Mouse (Mus musculus): Measurements from ENCODE around the gene Uox. TPM values are rescaled to one million over a fixed set of nuclear protein-coding genes. Genes with fewer than 3 reads are reported as not detected.

The Uox gene
- polyA plus RNA-seq (2014; fragmentation: Nextera tagmentation; extraction: Ambion mirVana) = 0.11 TPM in 1 of 2 replicates, not detected in the other

GRCm38 (mm10) chr3:146570148-146570782 is at the start of gene Uox:
Gene Uox, plus strand, starts transcription at chr3:146570426.
- no peak within 1 kb of the TSS for H3K4me2 ChIP-seq
- H3K9ac ChIP-seq (ENCODE audit: low read length) = no peak within 1 kb of the TSS
- WGBS = 87% methylated on average over 10 of the region's 10 CpGs
- no peaks in the 10 kb centered on the region for H3K9me3 ChIP-seq (ENCODE audit: control insufficient read depth, low read length)
- DNase-seq (ENCODE audit: low spot score, missing footprints) (no peak), ATAC-seq (ENCODE audit: low FRiP score) (no peak)
- H3K27me3 ChIP-seq (ENCODE audit: control insufficient read depth, insufficient read depth, low read length) = no peaks in the 10 kb centered on the region
- H3K4me3 ChIP-seq (ENCODE audit: low read depth, low read length) = no peak within 1 kb of the TSS
- no peaks in the 10 kb centered on the region for H3K36me3 ChIP-seq (ENCODE audit: control insufficient read depth, insufficient read depth, low read length)
- no peaks in the 10 kb centered on the region for H3K4me1 ChIP-seq (ENCODE audit: control insufficient read depth, insufficient read depth, low read length)
- H3K27ac ChIP-seq (ENCODE audit: low read depth, low read length) = no peak within 1 kb of the TSS

DNA sequence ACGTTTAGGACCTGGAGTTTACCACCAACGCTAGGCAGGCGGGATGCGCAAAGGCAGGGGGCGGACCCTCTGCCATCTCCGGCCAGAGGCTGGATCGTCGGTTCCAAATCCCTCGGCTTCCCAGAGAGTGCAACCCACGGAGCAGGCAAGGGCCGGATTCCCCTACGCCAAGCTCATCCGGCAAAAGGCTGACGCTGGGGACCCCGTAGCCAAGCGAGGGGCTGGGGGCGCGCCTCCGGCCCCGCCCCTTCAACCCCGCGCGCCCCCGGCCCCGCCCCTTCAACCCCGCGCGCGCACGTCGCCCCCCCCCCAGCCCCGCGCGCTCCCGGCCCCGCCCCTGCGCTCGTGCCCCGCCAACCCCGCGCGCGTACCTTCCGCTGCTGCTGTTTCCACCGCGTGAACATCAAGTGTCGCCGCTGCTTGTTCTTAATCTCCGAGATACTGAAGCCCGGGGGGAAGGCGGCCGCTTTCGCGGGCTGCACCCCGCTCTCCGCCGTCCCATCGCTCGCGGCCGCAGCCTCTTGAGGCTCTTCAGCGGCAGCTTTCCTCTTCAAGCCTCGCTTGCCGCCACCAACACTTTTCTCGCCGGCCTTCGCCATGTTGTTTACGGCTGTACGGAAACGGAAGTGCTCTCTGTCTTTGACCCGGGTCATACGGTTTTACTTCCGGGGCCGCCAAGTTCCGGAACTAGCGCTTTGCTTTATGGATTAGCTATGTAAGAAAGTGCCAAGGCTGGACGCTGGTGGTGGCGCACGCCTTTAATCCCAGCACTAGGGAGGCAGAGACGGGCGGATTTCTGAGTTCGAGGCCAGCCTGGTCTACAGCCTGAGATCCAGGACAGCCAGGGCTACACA is 49.2 kb upstream of the Uox start, which contains the start of gene Rpf1:
Gene Rpf1, minus strand, starts transcription at position 632 of the 854 bp plus-strand sequence.
- Histone ChIP-seq H3K36me3 (ENCODE audit: control insufficient read depth, insufficient read depth, low read length) (peaks cover 6% of the 10 kb centered on the region; the same call in 1 of the 2 replicates), H3K27me3 (ENCODE audit: control insufficient read depth, insufficient read depth, low read length) (no peaks in the 10 kb centered on the region), H3K4me1 (ENCODE audit: control insufficient read depth, insufficient read depth, low read length) (peaks cover 2% of the 10 kb centered on the region; the same call in 1 of the 2 replicates), H3K9me3 (ENCODE audit: control insufficient read depth, low read length) (no peaks in the 10 kb centered on the region), H3K4me3 (ENCODE audit: low read depth, low read length) (peak within 1 kb of the TSS; percentile 79), H3K4me2 (peak within 1 kb of the TSS; percentile 67), H3K27ac (ENCODE audit: low read depth, low read length) (peak within 1 kb of the TSS; percentile 95), H3K9ac (ENCODE audit: low read length) (peak within 1 kb of the TSS; percentile 94)
- under 1% methylated on average over 61 of the region's 82 CpGs for WGBS
- DNase-seq (ENCODE audit: low spot score, missing footprints) (peak; percentile 98), ATAC-seq (ENCODE audit: low FRiP score) (peak; percentile 96)

GRCm38 (mm10) chr3:146521652-146522020 is 48.6 kb upstream of the Uox start:
- peak; percentile 9; the same call in 1 of the 2 replicates for ATAC-seq (ENCODE audit: low FRiP score)

GRCm38 (mm10) chr3:146528335-146528734 is 41.9 kb upstream of the Uox start:
- Histone ChIP-seq H3K4me3 (ENCODE audit: low read depth, low read length) (no peak overlapping the region), H3K27ac (ENCODE audit: low read depth, low read length) (no peak overlapping the region), H3K36me3 (ENCODE audit: control insufficient read depth, insufficient read depth, low read length) (no peaks in the 10 kb centered on the region), H3K4me1 (ENCODE audit: control insufficient read depth, insufficient read depth, low read length) (peaks cover 6% of the 10 kb centered on the region; the same call in 1 of the 2 replicates), H3K4me2 (0 out of 2 replicates have a peak overlapping the region, but pooled peaks have one; percentile 7), H3K9me3 (ENCODE audit: control insufficient read depth, low read length) (no peaks in the 10 kb centered on the region), H3K9ac (ENCODE audit: low read length) (no peak overlapping the region), H3K27me3 (ENCODE audit: control insufficient read depth, insufficient read depth, low read length) (no peaks in the 10 kb centered on the region)
- 0 out of 2 replicates have a peak, but pooled peaks have one; percentile 54 for ATAC-seq (ENCODE audit: low FRiP score)
- WGBS = 18% methylated on average over 2 of the region's 2 CpGs
- no peak for DNase-seq (ENCODE audit: low spot score, missing footprints)

More at GRCm38 (mm10) chr3:146521652-146522020, 48.6 kb upstream of the Uox start:
- Histone ChIP-seq H3K9ac (ENCODE audit: low read length) (peak overlapping the region; percentile 94; the same call in 1 of the 2 replicates), H3K4me2 (peak overlapping the region; percentile 67), H3K27ac (ENCODE audit: low read depth, low read length) (peak overlapping the region; percentile 95; the same call in 1 of the 2 replicates), H3K27me3 (ENCODE audit: control insufficient read depth, insufficient read depth, low read length) (no peaks in the 10 kb centered on the region), H3K36me3 (ENCODE audit: control insufficient read depth, insufficient read depth, low read length) (peaks cover 6% of the 10 kb centered on the region; the same call in 1 of the 2 replicates), H3K4me1 (ENCODE audit: control insufficient read depth, insufficient read depth, low read length) (peaks cover 2% of the 10 kb centered on the region; the same call in 1 of the 2 replicates), H3K4me3 (ENCODE audit: low read depth, low read length) (peak overlapping the region; percentile 79), H3K9me3 (ENCODE audit: control insufficient read depth, low read length) (no peaks in the 10 kb centered on the region)
- WGBS = 13% methylated on average over 8 of the region's 8 CpGs
- no peak for DNase-seq (ENCODE audit: low spot score, missing footprints)

DNA sequence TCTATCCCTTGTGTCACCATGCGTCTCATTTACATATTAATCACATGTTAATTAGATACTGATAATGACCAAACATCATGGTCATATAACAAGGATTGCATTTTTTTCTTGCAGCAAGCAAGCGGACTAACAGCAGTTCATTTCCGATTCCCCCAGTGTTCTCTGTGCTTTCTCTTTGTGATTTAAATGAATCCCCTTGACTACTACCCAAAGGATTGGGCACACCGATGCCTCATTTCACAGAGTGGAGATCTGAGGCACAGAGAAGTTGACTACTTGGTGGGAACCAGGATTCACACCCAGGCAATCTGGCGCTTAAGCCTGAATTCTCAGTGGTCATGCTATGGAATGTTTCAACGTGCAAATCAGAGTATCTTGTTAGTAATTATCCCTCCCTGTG is 35.2 kb upstream of the Uox start:
- Histone ChIP-seq H3K9me3 (ENCODE audit: control insufficient read depth, low read length) (no peaks in the 10 kb centered on the region), H3K4me1 (ENCODE audit: control insufficient read depth, insufficient read depth, low read length) (no peaks in the 10 kb centered on the region), H3K4me2 (no peak overlapping the region), H3K27me3 (ENCODE audit: control insufficient read depth, insufficient read depth, low read length) (no peaks in the 10 kb centered on the region), H3K27ac (ENCODE audit: low read depth, low read length) (no peak overlapping the region), H3K9ac (ENCODE audit: low read length) (no peak overlapping the region), H3K4me3 (ENCODE audit: low read depth, low read length) (no peak overlapping the region), H3K36me3 (ENCODE audit: control insufficient read depth, insufficient read depth, low read length) (no peaks in the 10 kb centered on the region)
- DNase-seq (ENCODE audit: low spot score, missing footprints) (no peak), ATAC-seq (ENCODE audit: low FRiP score) (no peak)
- WGBS = 61% methylated on average over 6 of the region's 6 CpGs

- ATAC-seq (ENCODE audit: low FRiP score) (no peak), DNase-seq (ENCODE audit: low spot score, missing footprints) (no peak)
- H3K27me3 ChIP-seq (ENCODE audit: control insufficient read depth, insufficient read depth, low read length) = no peaks in the 10 kb centered on the region
- H3K4me2 ChIP-seq = no peak overlapping the region
- no peak overlapping the region for H3K27ac ChIP-seq (ENCODE audit: low read depth, low read length)
- WGBS = 84% methylated on average over 4 of the region's 4 CpGs
- H3K9me3 ChIP-seq (ENCODE audit: control insufficient read depth, low read length) = no peaks in the 10 kb centered on the region
- no peaks in the 10 kb centered on the region for H3K36me3 ChIP-seq (ENCODE audit: control insufficient read depth, insufficient read depth, low read length)
- H3K4me3 ChIP-seq (ENCODE audit: low read depth, low read length) = no peak overlapping the region
- no peaks in the 10 kb centered on the region for H3K4me1 ChIP-seq (ENCODE audit: control insufficient read depth, insufficient read depth, low read length)
- H3K9ac ChIP-seq (ENCODE audit: low read length) = no peak overlapping the region
These were observed 29.5 kb upstream of the Uox start for GRCm38 (mm10) chr3:146540521-146541273.

- Histone ChIP-seq H3K9me3 (ENCODE audit: control insufficient read depth, low read length) (no peaks in the 10 kb centered on the region), H3K4me2 (no peak overlapping the region), H3K27me3 (ENCODE audit: control insufficient read depth, insufficient read depth, low read length) (no peaks in the 10 kb centered on the region), H3K9ac (ENCODE audit: low read length) (no peak overlapping the region), H3K36me3 (ENCODE audit: control insufficient read depth, insufficient read depth, low read length) (no peaks in the 10 kb centered on the region), H3K4me3 (ENCODE audit: low read depth, low read length) (no peak overlapping the region), H3K4me1 (ENCODE audit: control insufficient read depth, insufficient read depth, low read length) (no peaks in the 10 kb centered on the region), H3K27ac (ENCODE audit: low read depth, low read length) (no peak overlapping the region)
- DNase-seq (ENCODE audit: low spot score, missing footprints) (no peak), ATAC-seq (ENCODE audit: low FRiP score) (no peak)
- WGBS = 43% methylated on average over 1 of the region's 1 CpGs
These were observed 26.6 kb upstream of the Uox start for GRCm38 (mm10) chr3:146543632-146544031.

GRCm38 (mm10) chr3:146554816-146555215 is 15.4 kb upstream of the Uox start:
- H3K36me3 ChIP-seq (ENCODE audit: control insufficient read depth, insufficient read depth, low read length) = no peaks in the 10 kb centered on the region
- no peak overlapping the region for H3K27ac ChIP-seq (ENCODE audit: low read depth, low read length)
- no peak overlapping the region for H3K9ac ChIP-seq (ENCODE audit: low read length)
- DNase-seq (ENCODE audit: low spot score, missing footprints) = no peak
- no peak overlapping the region for H3K4me3 ChIP-seq (ENCODE audit: low read depth, low read length)
- no peak for ATAC-seq (ENCODE audit: low FRiP score)
- H3K4me1 ChIP-seq (ENCODE audit: control insufficient read depth, insufficient read depth, low read length) = no peaks in the 10 kb centered on the region
- H3K4me2 ChIP-seq = no peak overlapping the region
- no peaks in the 10 kb centered on the region for H3K9me3 ChIP-seq (ENCODE audit: control insufficient read depth, low read length)
- 90% methylated on average over 7 of the region's 7 CpGs for WGBS
- H3K27me3 ChIP-seq (ENCODE audit: control insufficient read depth, insufficient read depth, low read length) = no peaks in the 10 kb centered on the region

Measured in midbrain, embryonic 11.5 days (tissue).